Mouse (Mus musculus): ENCODE results near the gene Sncg. TPM values are rescaled to one million over a fixed set of nuclear protein-coding genes. Genes with fewer than 3 reads are reported as not detected.

The Sncg gene
- total RNA-seq, 2 experiments from 2014 or later = 5.6 to 7.5 TPM

- intact Hi-C loops (cut with DNase I) = no loop called here
- DNase-seq = no peak
Observed at GRCm38 (mm10) chr14:34347084-34347483, 27.5 kb downstream of the Sncg start.

GRCm38 (mm10) chr14:34345771-34346566 lies 28.6 kb downstream of the Sncg start:
- DNase-seq = no peak
- intact Hi-C loops (cut with DNase I) = no loop called here

DNA sequence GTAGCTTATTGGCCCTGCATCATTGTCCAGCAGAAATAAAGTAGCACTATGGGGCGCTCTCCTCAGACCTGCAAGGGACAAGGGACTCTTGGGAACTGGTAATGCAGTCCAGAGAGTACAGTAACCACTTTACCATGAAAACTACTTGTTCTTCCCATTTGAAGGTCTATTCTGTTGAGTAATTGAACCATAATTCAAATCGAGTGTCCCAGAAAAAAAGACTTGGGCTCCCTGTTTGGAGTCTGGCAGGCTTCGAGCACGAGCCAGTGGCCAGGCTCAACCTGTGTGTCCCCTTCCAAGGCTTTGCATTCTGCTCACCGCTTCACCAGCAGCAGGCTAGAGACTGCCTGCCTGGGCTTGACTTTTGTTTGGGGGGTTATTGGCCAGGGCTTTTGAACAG lies 30.2 kb downstream of the Sncg start:
- intact Hi-C loops (cut with DNase I) = no loop called here
- DNase-seq = no peak

DNA sequence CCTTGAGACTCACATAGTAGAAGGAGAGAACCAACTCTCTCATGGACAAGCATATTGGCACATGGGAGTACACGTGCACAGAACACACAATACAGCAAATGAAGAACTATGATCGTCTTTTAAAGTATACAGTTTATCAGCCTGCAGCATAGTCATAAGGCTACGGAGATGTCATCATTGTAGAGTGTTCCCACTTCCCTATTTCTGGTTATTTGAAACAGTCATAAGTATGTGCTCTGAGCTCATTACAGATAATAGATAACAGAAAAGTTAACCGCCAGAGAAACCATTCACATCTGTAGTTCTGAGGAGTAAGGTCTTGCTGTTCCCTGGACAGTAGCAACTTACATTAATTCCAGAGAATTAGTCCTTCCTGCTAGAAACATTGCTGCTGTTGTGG lies 31.5 kb downstream of the Sncg start:
- intact Hi-C loops (cut with DNase I) = no loop called here
- no peak for DNase-seq

DNA sequence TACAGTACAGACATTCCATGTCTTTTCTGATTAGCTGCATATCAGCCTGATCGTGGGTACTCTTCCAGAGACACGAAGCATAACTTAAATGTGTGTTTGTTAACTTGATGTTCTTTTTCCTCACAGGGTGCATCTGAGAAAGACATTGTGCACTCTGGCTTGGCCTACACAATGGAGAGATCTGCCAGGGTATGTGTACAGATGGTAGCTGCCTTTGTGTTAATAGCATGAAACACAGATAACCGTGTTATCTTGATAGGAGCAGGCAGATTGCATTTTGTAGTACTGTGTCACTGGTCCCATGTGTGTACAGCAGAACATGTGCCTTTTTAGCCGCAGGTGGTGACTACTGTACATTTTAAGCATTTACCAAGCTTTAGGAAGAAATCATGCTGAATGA lies 32.6 kb downstream of the Sncg start:
- intact Hi-C loops (cut with DNase I) = no loop called here
- no peak for DNase-seq

GRCm38 (mm10) chr14:34339446-34339845 lies 35.1 kb downstream of the Sncg start:
- intact Hi-C loops (cut with DNase I) = loop anchor here (2.0 kb wide), 1 partner anchor 67 kb away; no protein-coding TSS in a partner anchor
- no peak for DNase-seq

DNA sequence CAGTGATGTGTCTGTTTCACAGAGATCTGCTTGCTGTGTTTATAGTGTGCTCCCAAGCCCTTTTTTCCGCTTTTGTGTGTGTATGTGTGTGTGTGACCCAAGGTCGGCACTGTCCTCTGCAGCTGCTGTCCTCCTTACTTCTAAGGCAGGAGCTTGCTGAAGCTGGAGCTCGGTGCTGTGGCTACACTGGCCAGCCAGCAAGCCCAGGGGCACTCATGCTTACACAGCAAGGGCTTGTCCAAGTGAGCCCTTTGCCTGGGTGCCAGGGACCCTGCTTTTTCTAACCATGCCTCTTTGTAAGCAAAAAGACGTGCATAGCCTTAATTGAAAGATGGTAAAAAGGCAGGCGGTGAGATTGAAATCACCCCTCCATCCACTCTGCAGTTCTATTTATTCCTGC lies 42.1 kb downstream of the Sncg start:
- intact Hi-C loops (cut with DNase I) = no loop called here
- no peak for DNase-seq

- DNase-seq = no peak
- intact Hi-C loops (cut with DNase I) = no loop called here
Observed at GRCm38 (mm10) chr14:34331886-34332285, 42.7 kb downstream of the Sncg start.

DNA sequence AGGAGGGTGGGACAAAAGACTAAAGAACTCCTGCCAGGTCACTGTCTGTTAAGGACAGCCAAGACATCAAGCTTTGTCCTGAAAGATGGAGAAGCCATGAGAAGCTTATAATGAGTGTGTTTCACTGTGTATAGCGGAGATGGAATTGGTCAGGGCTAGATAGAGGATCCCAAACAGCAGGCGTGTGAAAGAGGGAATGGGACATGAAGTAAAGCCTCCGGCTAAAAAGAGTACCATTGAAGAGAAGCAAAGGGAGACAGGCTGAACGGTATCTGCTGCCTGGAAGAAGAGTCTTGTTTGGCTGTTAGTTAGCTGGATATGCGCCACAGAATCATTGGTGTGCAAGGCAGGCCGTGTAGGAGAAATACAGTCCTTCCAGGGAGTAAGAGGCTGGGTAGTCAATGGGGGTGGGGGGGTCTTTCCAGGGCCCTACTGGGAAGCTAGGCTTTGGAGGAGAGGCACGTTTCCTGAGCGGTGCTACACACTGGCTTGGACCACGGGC lies 43.9 kb downstream of the Sncg start:
- intact Hi-C loops (cut with DNase I) = no loop called here
- no peak for DNase-seq

GRCm38 (mm10) chr14:34327618-34328017 lies 47.0 kb downstream of the Sncg start:
- intact Hi-C loops (cut with DNase I) = no loop called here

DNA sequence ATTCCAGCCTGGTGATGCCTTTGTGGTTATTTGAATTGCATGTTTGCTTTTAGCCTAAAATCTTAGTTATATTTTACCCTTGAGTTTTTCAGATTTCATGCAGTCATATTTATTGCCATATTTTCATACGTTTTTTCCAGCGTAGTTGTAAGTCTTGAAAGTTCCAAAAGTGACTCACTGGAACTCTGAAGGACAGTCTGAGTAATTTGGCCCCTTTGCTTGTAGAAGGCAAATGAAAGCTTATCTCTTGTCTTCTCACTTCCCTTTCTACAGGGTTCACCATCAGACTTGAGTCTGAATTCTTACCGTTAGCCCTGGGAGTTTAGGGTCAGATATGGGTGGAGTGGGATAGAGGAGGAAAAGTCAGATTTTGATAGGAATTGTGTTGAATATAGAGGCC lies 48.0 kb downstream of the Sncg start:
- intact Hi-C loops (cut with DNase I) = no loop called here
- no peak for DNase-seq

More at GRCm38 (mm10) chr14:34327618-34328017, 47.0 kb downstream of the Sncg start:
- DNase-seq = no peak

- intact Hi-C loops (cut with DNase I) = no loop called here
- DNase-seq = no peak
Observed at GRCm38 (mm10) chr14:34323576-34324085, 51.0 kb downstream of the Sncg start.

Other genes with a start within 250 kb of the Sncg start
- under 1 TPM; 0.14 TPM for gene Npy4r, start 222.3 kb downstream of the Sncg start, total RNA-seq (2021)
- gene Gprin2, start 173.1 kb downstream of the Sncg start, total RNA-seq (2021) = under 1 TPM; 0.08 to 0.17 TPM
- under 1 TPM; 0.65 to 0.92 TPM for gene Syt15, start 155.2 kb downstream of the Sncg start, total RNA-seq (2021)
- 1 to 10 TPM; 6.7 to 8.6 TPM for gene Shld2, start 64.3 kb downstream of the Sncg start, total RNA-seq (2021)
- gene Glud1, start 64.1 kb downstream of the Sncg start, total RNA-seq (2021) = 100 to 1,000 TPM; 140 to 154 TPM
- gene Fam25c, start 19.4 kb downstream of the Sncg start, total RNA-seq (2021) = not detected
- 10 to 100 TPM; 33.7 to 44.0 TPM for gene Mmrn2, start 676 bp upstream of the Sncg start, total RNA-seq (2021)
- gene Bmpr1a, start 128.6 kb upstream of the Sncg start, total RNA-seq (2021) = 10 to 100 TPM; 60.5 to 71.4 TPM
- gene 9230112D13Rik, start 148.0 kb upstream of the Sncg start, total RNA-seq (2021) = not detected
- gene Ldb3, start 213.9 kb upstream of the Sncg start, total RNA-seq (2021) = 100 to 1,000 TPM; 988 to 990 TPM
- gene Opn4, start 225.4 kb upstream of the Sncg start, total RNA-seq (2021) = 1 to 10 TPM; 2.2 to 3.1 TPM

All from heart, postnatal 36 days (tissue).